Mouse (Mus musculus) hematopoietic stem cell, adult 5-6 weeks (primary cell): Measurements from ENCODE around the gene Six4. TPM values are rescaled to one million over a fixed set of nuclear protein-coding genes. Genes with fewer than 3 reads are reported as not detected.

Source experiments
- ATAC-seq, 2 experiments: fragments of 125-278 bp in 1 of 2; replicated peaks in 1 of 2; 2 replicates each; pipeline ENCODE4 v1.8.0; 2016 to 2017; ENCODE audit warnings: inconsistent platforms in 2 of 2, mild to moderate bottlenecking in 2 of 2, moderate number of reproducible peaks in 2 of 2, low read depth in 1 of 2, moderate TSS enrichment in 1 of 2; ENCODE audit not compliant: low FRiP score in 2 of 2, poor library complexity in 2 of 2, severe bottlenecking in 2 of 2, insufficient read depth in 1 of 2, low TSS enrichment in 1 of 2
- total RNA-seq: library from RNA; stranded (forward); fragments of 172-1452, 232-1000 nt; gene quantifications from 2 replicates; pipeline ENCODE4 v1.2.3, GENCODE M21; 2017

Six4 gene
- total RNA-seq, 1 experiment from 2014 or later = not detected

DNA sequence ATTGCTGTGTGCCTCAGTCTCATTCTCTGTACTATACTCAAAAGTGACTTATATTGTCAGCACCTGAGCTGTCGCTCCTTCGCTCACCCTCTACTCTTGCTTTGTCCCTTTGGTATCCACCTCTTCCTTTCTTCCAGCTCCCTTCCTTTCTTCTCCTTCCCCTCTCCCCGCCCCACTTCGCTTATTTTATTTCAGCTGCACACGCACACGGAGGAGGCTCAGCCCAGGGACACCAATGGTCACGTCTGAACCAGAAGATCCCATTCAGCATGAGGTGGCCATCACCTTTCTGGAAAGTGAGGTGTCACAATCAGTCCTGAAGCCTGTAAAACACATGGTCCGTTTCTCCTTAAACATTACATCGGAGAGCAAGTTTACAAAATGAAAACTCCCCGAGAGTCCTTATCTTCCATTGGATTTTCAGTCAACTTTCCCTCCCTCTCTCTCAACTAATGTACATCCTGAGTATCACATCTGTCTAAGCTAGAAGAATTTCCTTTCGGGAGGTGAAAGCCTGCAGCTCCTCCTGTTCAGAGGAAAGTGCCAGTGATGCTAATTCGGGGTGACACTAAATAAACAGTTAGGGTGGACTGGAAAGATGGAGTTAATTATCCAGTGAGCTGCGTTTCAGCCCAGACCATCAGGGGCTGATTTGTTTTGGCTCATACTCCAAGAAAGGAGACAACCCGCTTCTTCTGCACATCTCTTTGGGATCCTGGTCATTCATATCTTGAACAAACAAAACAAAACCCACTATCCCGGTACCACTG lies 62.3 kb downstream of the Six4 start:
- no peak for ATAC-seq

DNA sequence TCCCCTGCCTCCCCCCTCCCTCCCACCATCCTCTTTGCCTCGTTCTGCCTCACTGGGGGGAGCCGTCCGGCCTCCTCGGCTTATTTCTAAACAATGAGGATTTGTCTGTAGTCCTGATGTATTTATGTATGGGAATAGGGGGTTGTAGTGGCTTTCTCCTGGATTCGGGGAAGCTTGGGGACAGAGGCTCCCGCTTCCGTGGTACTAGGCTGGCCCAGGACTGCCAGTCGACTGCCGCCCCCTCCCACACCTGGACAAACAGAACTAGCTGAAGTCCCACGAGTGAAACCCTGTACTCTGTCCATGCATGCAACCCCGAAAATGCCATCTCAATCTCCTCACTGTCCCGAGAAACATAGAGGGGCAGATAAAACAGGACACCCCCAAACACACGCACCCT lies 63.0 kb downstream of the Six4 start:
- ATAC-seq = no peak

Other genes with a start within 250 kb of the Six4 start
- not detected in 2 replicates for gene Six6, start 173.6 kb downstream of the Six4 start, total RNA-seq
- gene 4930447C04Rik, start 172.7 kb downstream of the Six4 start, total RNA-seq = 11.9 and 23.3 TPM in 2 replicates
- gene Six1, start 59.6 kb downstream of the Six4 start, total RNA-seq = not detected in 2 replicates
- 41.3 and 55.1 TPM in 2 replicates for gene Mnat1, start 10.3 kb upstream of the Six4 start, total RNA-seq
- 29.6 and 38.1 TPM in 2 replicates for gene Trmt5, start 173.3 kb upstream of the Six4 start, total RNA-seq
- 3.6 and 8.2 TPM in 2 replicates for gene Slc38a6, start 173.3 kb upstream of the Six4 start, total RNA-seq